Mouse (Mus musculus): ENCODE data around the gene Ccdc157.

DNA sequence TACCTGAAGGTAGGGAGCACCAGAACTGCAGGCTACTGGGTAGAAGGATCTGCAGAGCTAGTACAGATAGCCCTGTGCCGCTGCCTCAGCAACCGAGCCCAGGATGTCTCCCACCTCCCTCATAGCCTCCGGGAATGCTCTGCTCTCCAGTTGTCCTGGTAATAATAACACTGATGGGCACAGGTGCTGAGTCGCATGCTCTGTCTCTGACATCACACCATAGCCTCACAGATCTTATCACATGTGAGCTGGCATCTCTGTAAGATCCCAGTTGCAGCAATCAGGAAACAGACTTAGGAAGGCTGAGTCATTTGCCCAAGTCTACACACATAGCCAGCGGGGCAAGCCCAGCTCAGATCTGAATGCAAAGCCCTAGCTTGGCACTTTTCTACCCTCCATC lies 58.2 kb downstream of the Ccdc157 start:
- TF ChIP-seq CTCF (IDR thresholded peaks at IDR 0.05; ENCODE audit: borderline replicate concordance, extremely low read depth, insufficient read depth, insufficient read length) (no peak), POLR2A (IDR thresholded peaks at IDR 0.05; ENCODE audit: borderline replicate concordance, extremely low read depth, insufficient read depth, insufficient read length, poor library complexity, severe bottlenecking) (no peak)

Data from brain, embryonic 14.5 days (tissue).